Mouse (Mus musculus) midbrain, embryonic 11.5 days (tissue): ENCODE measurements around the gene Lrp11. TPM values are rescaled to one million over a fixed set of nuclear protein-coding genes. Genes with fewer than 3 reads are reported as not detected.

Source experiments
- ATAC-seq: fragments of 200-750 bp; cut with Nextera tagmentation; 2 replicates; pipeline ENCODE4 v1.8.0; 2017; ENCODE audit warnings: moderate TSS enrichment, moderate library complexity; ENCODE audit not compliant: low FRiP score
- DNase-seq: peaks from one replicate; pipeline ENCODE4 v3.0.0; 2015; ENCODE audit warnings: low spot score; ENCODE audit errors: missing footprints
- H3K27ac ChIP-seq: fragments of 300-500 bp; sonication (generic); 2 replicates; pipeline ENCODE4 v1.5.1; 2014; ENCODE audit warnings: low read depth, low read length
- H3K27me3 ChIP-seq: fragments of 300-500 bp; sonication (generic); 2 replicates; pipeline ENCODE4 v1.6.1; 2014; ENCODE audit warnings: mild to moderate bottlenecking, low read length, moderate library complexity, mixed read lengths; ENCODE audit not compliant: control insufficient read depth, insufficient read depth
- H3K36me3 ChIP-seq: fragments of 300-500 bp; sonication (generic); 2 replicates; pipeline ENCODE4 v1.6.1; 2014; ENCODE audit warnings: mild to moderate bottlenecking, low read length, moderate library complexity, mixed read lengths; ENCODE audit not compliant: control insufficient read depth, insufficient read depth
- H3K4me1 ChIP-seq: fragments of 300-500 bp; sonication (generic); 2 replicates; pipeline ENCODE4 v1.6.1; 2014; ENCODE audit warnings: low read length; ENCODE audit not compliant: control insufficient read depth, insufficient read depth
- H3K4me2 ChIP-seq: fragments of 300-500 bp; sonication (generic); 2 replicates; pipeline ENCODE4 v1.6.1; 2014; ENCODE audit warnings: mild to moderate bottlenecking, moderate library complexity
- H3K4me3 ChIP-seq: fragments of 300-500 bp; sonication (generic); 2 replicates; pipeline ENCODE4 v1.5.1; 2014; ENCODE audit warnings: low read depth, low read length
- H3K9ac ChIP-seq: fragments of 300-500 bp; sonication (generic); 2 replicates; pipeline ENCODE4 v1.6.1; 2014; ENCODE audit warnings: low read length
- H3K9me3 ChIP-seq: fragments of 300-500 bp; sonication (generic); 2 replicates; pipeline ENCODE4 v1.6.1; 2016; ENCODE audit warnings: low read length; ENCODE audit not compliant: control insufficient read depth
- WGBS: fragments of 180-500 bp; shearing (Covaris S2); extraction: QIAGEN DNeasy Blood & Tissue Kit; methylation state at CpG from one replicate; pipeline ENCODE4 v1.1.7; 2014; 5-methylcytosine and 5-hydroxymethylcytosine counted together
- polyA plus RNA-seq: library from polyadenylated mRNA; unstranded; fragments of >200 nt; fragmentation: Nextera tagmentation; extraction: Ambion mirVana; gene quantifications from 2 replicates; pipeline ENCODE4 v1.2.1, GENCODE M21; 2014

Gene Lrp11
- polyA plus RNA-seq: 11.1 and 13.3 TPM in 2 replicates

DNA sequence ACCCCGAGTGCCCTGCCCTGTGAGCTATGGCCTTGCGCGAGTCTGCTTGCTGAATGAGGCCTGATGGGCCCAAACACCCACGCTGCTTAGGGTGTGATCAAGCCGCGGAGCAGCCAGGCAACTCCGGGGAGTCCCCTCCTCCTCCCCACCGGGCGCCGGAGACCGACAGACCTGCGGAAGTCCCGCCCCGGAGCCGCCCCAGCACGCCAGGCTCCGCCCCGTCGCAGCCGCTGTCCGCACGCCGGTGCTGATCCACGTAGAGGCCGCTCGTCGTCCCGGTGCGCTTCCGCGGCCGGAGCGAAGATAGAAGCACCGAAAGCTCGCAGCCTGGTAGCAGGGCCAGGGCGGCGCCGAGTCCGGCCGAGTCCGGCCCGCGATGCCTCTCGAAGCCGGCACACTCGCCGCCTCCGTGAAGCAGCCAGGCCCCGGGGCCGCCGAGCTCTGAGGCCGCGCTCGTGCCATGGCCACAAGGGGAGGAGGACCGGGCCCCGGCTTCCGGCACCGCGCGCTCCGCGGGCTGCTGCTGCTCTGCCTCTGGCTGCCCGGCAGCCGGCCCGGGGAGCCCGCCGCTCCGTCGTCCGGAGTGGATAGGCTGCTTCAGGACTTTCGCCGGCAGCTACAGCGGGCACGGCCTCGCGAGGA, at the start of gene Lrp11:
Gene Lrp11, plus strand, starts transcription at position 209 of the 642 bp plus-strand sequence.
- Histone ChIP-seq H3K4me3 (peak within 1 kb of the TSS; percentile 77), H3K27ac (no peak within 1 kb of the TSS), H3K9me3 (no peaks in the 10 kb centered on the region), H3K4me1 (peaks cover 3% of the 10 kb centered on the region; the same call in 1 of the 2 replicates), H3K27me3 (peaks cover 3% of the 10 kb centered on the region; the same call in 1 of the 2 replicates), H3K4me2 (peak within 1 kb of the TSS; percentile 100), H3K9ac (peak within 1 kb of the TSS; percentile 55), H3K36me3 (no peaks in the 10 kb centered on the region)
- ATAC-seq (peak; percentile 97), DNase-seq (peak; percentile 100)
- WGBS: under 1% methylated on average over 67 of the region's 76 CpGs

DNA sequence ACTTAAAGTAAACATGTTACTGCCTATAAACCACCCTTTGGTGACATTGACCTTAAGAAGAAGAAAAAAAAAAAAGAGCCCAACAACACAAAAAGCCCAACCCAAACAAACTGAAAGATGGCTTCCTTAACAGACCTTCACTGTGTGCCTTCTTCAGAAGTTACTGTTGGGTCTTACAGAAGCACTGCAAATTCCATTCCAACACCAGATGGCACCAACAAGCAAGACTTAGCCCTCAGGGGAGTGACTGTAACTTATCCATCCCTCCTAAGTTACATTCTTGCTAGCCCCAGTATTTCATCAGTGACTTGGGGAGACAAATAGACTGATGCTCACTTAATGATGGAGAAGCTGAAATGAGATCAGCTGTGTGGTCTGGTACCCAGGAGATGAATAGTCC, 11.6 kb upstream of the Lrp11 start:
- no peak overlapping the region for H3K9ac ChIP-seq
- H3K36me3 ChIP-seq: no peaks in the 10 kb centered on the region
- H3K27ac ChIP-seq: no peak overlapping the region
- H3K4me3 ChIP-seq: no peak overlapping the region
- H3K27me3 ChIP-seq: no peaks in the 10 kb centered on the region
- ATAC-seq: no peak
- H3K9me3 ChIP-seq: no peaks in the 10 kb centered on the region
- no peak for DNase-seq
- 0 out of 2 replicates have a peak, but pooled peaks cover 2% of the 10 kb centered on the region for H3K4me1 ChIP-seq
- H3K4me2 ChIP-seq: no peak overlapping the region

DNA sequence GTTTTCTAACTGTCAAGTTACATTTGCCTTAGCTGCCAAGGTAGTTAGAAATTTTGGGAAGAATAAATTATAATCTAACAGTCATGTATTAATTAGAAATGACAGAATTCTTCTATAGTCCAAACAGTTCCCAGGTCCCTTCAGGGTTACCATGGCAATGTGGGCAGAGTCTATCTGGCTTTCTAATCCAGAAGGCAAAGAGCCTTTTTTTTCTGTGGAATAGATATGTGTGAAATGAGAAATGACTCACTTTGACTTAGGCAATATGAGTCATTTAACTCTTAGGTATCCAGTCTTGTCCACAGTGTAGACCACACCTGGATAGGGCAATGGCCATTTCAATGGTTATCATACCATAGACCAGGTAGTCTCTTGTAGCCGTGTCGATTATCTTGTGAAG, 8.2 kb upstream of the Lrp11 start:
- Histone ChIP-seq H3K4me3 (no peak overlapping the region), H3K36me3 (no peaks in the 10 kb centered on the region), H3K27me3 (no peaks in the 10 kb centered on the region), H3K4me1 (0 out of 2 replicates have a peak, but pooled peaks cover 2% of the 10 kb centered on the region), H3K4me2 (no peak overlapping the region), H3K27ac (no peak overlapping the region), H3K9ac (no peak overlapping the region), H3K9me3 (no peaks in the 10 kb centered on the region)
- WGBS: 85% methylated on average over 2 of the region's 2 CpGs
- ATAC-seq (no peak), DNase-seq (no peak)

DNA sequence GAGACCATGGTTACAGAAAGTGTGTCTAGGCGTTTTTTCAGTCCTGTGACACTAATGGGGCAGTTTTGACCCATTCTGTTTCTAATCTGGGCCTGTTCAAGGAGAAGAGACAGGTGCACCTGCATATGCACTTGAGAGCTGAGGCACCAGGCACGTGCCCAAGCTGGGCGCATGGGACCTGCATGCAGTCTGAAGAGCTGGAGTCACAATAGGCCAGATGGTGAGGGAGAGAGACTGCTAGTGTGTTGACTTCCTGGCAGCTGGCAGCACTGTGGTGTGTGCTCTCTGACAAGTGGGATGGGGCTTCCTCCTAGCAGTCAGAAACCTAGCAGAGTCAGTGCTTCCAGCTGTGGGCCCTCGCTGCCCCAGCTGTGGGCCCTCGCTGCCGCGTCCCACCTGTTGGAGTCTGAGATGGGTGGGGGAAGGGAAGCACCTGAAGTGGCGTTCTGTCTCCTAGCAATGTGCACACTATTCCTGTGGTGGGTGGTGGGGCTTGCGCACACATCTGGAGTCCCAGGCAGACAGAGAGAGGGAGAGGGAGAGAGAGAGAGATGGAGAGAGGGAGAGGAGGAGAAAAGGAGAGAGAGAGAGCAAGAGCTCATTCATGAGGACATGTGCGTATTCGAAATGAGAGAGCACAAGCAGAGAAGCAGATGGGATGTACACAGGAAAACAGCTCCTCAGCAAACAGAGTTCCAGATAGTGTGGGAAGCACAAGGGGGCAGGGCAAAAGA, 7.3 kb upstream of the Lrp11 start:
- no peak for DNase-seq
- WGBS: 42% methylated on average over 11 of the region's 11 CpGs
- Histone ChIP-seq H3K9me3 (no peaks in the 10 kb centered on the region), H3K36me3 (no peaks in the 10 kb centered on the region), H3K27ac (no peak overlapping the region), H3K4me3 (no peak overlapping the region), H3K27me3 (no peaks in the 10 kb centered on the region), H3K9ac (no peak overlapping the region), H3K4me2 (no peak overlapping the region), H3K4me1 (0 out of 2 replicates have a peak, but pooled peaks cover 2% of the 10 kb centered on the region)
- ATAC-seq: peak; percentile 46; the same call in 1 of the 2 replicates

DNA sequence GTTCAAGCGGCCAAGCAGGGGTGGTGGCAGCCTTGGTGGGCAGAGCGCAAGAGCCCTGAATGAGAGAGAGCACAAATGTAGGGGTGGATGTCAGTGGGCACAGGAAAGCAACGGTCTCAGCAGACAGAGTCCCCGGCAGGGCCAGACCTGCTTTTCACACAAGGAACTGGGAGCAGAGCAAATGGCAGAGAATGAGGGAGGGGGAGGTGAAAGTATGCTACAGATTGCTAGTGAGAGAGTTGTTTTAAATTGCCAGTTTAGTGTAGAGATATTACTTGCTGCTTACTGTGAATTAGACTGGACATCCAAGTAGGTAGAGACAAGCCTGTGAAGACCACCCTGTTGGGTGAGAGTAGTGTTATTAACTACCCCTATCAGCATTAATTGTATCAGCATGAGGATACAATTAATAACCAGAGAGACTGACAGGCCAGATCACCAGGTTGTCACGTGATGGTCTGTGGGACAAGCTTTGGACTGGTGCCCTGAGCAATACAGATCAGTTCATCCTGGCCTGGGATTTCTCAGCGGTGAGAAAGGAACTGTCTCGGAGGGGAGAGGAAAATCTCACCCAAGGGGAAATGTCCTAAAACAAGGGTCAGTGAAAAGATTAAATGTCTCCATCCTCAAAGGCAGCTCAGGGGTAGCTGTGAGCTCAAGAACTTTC, 6.6 kb upstream of the Lrp11 start:
- DNase-seq (no peak), ATAC-seq (no peak)
- Histone ChIP-seq H3K27ac (no peak overlapping the region), H3K9ac (no peak overlapping the region), H3K36me3 (no peaks in the 10 kb centered on the region), H3K9me3 (no peaks in the 10 kb centered on the region), H3K4me2 (no peak overlapping the region), H3K27me3 (no peaks in the 10 kb centered on the region), H3K4me3 (no peak overlapping the region), H3K4me1 (0 out of 2 replicates have a peak, but pooled peaks cover 2% of the 10 kb centered on the region)
- 58% methylated on average over 7 of the region's 7 CpGs for WGBS

DNA sequence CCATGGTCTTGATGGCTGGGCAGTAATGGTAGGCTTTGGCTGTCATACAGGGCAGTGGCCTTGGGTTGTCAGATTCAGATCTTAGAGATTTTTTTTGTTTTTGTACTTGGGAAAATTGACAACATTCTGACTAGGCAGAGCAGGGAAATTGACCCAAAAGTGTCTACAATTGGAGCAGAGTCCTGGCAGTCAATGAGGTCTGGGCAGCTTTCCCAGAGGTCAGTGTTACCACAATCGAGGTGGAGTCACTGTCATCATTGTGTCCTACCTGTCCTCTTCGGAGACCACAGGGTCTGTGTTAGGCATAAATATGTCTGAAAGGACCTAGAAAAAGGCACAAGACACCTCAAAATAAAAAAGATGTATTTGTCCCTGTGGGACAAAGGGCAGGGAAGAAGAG, 2.8 kb upstream of the Lrp11 start:
- Histone ChIP-seq H3K4me1 (peaks cover 5% of the 10 kb centered on the region; the same call in 1 of the 2 replicates), H3K9ac (no peak overlapping the region), H3K4me3 (no peak overlapping the region), H3K9me3 (no peaks in the 10 kb centered on the region), H3K4me2 (no peak overlapping the region), H3K27ac (no peak overlapping the region), H3K27me3 (peaks cover 3% of the 10 kb centered on the region; the same call in 1 of the 2 replicates), H3K36me3 (no peaks in the 10 kb centered on the region)
- no peak for DNase-seq
- 72% methylated on average over 2 of the region's 2 CpGs for WGBS
- no peak for ATAC-seq

DNA sequence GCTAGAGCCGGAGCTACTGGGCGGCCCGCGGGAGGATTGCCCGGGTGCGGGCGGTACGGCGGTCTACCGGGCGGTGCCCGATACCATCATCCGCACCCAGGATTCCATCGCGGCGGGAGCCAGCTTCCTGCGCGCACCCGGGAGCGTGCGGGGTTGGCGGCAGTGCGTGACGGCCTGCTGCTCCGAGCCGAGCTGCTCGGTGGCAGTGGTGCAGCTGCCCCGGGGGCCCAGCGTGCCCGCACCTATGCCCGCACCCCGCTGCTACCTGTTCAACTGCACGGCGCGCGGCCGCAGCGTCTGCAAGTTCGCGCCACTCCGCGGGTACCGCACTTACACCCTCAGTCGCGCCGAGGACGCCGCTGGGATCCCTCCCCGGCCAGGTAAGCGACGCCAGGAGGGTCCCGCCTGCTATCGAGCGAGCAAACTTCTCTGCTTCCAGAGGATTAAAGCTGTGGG, 662 bp downstream of the Lrp11 start:
- WGBS: 1% methylated on average over 49 of the region's 54 CpGs
- Histone ChIP-seq H3K27ac (no peak overlapping the region), H3K4me2 (peak overlapping the region; percentile 100), H3K9me3 (no peaks in the 10 kb centered on the region), H3K27me3 (peaks cover 3% of the 10 kb centered on the region; the same call in 1 of the 2 replicates), H3K4me3 (peak overlapping the region; percentile 77), H3K4me1 (peaks cover 3% of the 10 kb centered on the region; the same call in 1 of the 2 replicates), H3K9ac (peak overlapping the region; percentile 55), H3K36me3 (no peaks in the 10 kb centered on the region)
- ATAC-seq (peak; percentile 46; the same call in 1 of the 2 replicates), DNase-seq (no peak)

DNA sequence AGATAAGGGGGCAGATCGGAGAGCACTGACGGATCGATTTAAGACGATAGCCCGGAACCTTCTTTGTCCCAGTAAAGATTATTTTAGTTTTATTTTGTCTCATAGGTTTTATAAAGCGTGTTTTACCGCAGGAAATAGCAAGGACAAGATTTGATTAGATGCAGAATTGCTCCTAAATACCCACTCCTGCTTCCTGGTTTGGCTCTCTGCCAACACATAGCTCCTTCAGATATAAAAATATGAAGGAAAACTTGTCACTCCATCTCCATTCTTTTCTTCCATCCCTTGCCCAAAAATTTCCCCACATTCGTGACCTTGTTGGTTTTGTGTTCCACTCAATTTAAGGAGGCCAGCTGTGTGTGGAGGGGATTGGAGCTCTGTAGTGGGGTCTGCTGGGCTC, 1.2 kb downstream of the Lrp11 start:
- no peaks in the 10 kb centered on the region for H3K36me3 ChIP-seq
- no peaks in the 10 kb centered on the region for H3K9me3 ChIP-seq
- H3K4me3 ChIP-seq: peak overlapping the region; percentile 77
- H3K4me2 ChIP-seq: peak overlapping the region; percentile 100
- ATAC-seq: no peak
- no peak overlapping the region for H3K27ac ChIP-seq
- H3K4me1 ChIP-seq: peaks cover 3% of the 10 kb centered on the region; the same call in 1 of the 2 replicates
- no peak for DNase-seq
- H3K9ac ChIP-seq: peak overlapping the region; percentile 55; the same call in 1 of the 2 replicates
- WGBS: 4% methylated on average over 8 of the region's 8 CpGs
- peaks cover 3% of the 10 kb centered on the region; the same call in 1 of the 2 replicates for H3K27me3 ChIP-seq
